Mouse (Mus musculus) midbrain, embryonic 16.5 days (tissue): Measurements from ENCODE around the gene Minos1. TPM values are rescaled to one million over a fixed set of nuclear protein-coding genes. Genes with fewer than 3 reads are reported as not detected.

Experiments
- ATAC-seq: fragments of 200-750 bp; cut with Nextera tagmentation; 2 replicates; pipeline ENCODE4 v1.8.0; 2017; ENCODE audit warnings: moderate TSS enrichment
- H3K27ac ChIP-seq: fragments of 300-500 bp; sonication (generic); 2 replicates; pipeline ENCODE4 v1.5.1; 2014; ENCODE audit warnings: mild to moderate bottlenecking, low read length, mixed read lengths
- H3K27me3 ChIP-seq: fragments of 300-500 bp; sonication (generic); 2 replicates; pipeline ENCODE4 v1.6.1; 2014; ENCODE audit warnings: low read depth, low read length, mixed read lengths; ENCODE audit not compliant: control insufficient read depth, insufficient read depth
- H3K36me3 ChIP-seq: fragments of 300-500 bp; sonication (generic); 2 replicates; pipeline ENCODE4 v1.6.1; 2014; ENCODE audit warnings: mild to moderate bottlenecking, low read length, moderate library complexity, mixed read lengths; ENCODE audit not compliant: control insufficient read depth, insufficient read depth
- H3K4me1 ChIP-seq: fragments of 300-500 bp; sonication (generic); 2 replicates; pipeline ENCODE4 v1.6.1; 2014; ENCODE audit warnings: mild to moderate bottlenecking, low read length, mixed read lengths; ENCODE audit not compliant: control insufficient read depth, insufficient read depth
- H3K4me2 ChIP-seq: fragments of 300-500 bp; sonication (generic); 2 replicates; pipeline ENCODE4 v1.6.1; 2014; ENCODE audit warnings: mild to moderate bottlenecking, low read length, mixed read lengths
- H3K4me3 ChIP-seq: fragments of 300-500 bp; sonication (generic); 2 replicates; pipeline ENCODE4 v1.5.1; 2014; ENCODE audit warnings: low read depth, mild to moderate bottlenecking, low read length, moderate library complexity, mixed read lengths
- H3K9ac ChIP-seq: fragments of 300-500 bp; sonication (generic); 2 replicates; pipeline ENCODE4 v1.6.1; 2014; ENCODE audit warnings: low read depth, low read length, mixed read lengths
- H3K9me3 ChIP-seq: fragments of 300-500 bp; sonication (generic); replicated peaks from 2 replicates; pipeline ENCODE4 v1.6.1; 2014; ENCODE audit warnings: mild to moderate bottlenecking, low read length, mixed read lengths; ENCODE audit not compliant: control insufficient read depth, poor library complexity, severe bottlenecking
- WGBS: fragments of 180-500 bp; shearing (Covaris S2); extraction: QIAGEN DNeasy Blood & Tissue Kit; methylation state at CpG from one replicate; pipeline ENCODE4 v1.1.7; 2014; 5-methylcytosine and 5-hydroxymethylcytosine counted together
- polyA plus RNA-seq: library from polyadenylated mRNA; unstranded; fragments of >200 nt; fragmentation: Nextera tagmentation; extraction: Ambion mirVana; gene quantifications from 2 replicates; pipeline ENCODE4 v1.2.1, GENCODE M21; 2015

The Minos1 gene
- polyA plus RNA-seq, 1 experiment from 2014 or later = 343 TPM

GRCm38 (mm10) chr4:139151370-139151769 lies 20.5 kb upstream of the Minos1 start:
- Histone ChIP-seq H3K4me3 (no peak overlapping the region), H3K36me3 (no peaks in the 10 kb centered on the region), H3K9ac (no peak overlapping the region), H3K9me3 (peaks cover 14% of the 10 kb centered on the region), H3K27me3 (no peaks in the 10 kb centered on the region), H3K4me1 (no peaks in the 10 kb centered on the region), H3K27ac (no peak overlapping the region), H3K4me2 (no peak overlapping the region)
- WGBS = 72% methylated on average over 6 of the region's 6 CpGs
- ATAC-seq = no peak

DNA sequence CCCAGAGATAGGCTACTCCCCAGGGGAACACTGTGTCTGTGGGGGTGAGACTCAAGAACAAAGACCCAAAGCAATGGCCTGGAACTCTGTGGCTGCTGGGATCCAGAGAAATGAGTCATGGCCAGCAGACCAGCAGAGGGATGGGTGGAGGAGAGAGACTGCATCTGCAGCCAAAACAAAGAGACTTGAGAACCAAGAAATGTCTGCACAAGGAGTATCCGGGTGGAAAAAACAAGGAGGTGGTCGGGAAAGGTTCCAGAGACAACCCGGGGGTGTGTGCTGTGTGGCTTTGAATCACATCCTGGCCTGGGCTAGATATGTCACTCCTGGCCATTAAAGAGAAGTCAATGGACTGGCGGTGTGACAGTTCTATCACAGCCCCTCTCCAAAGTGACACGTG lies 15.8 kb upstream of the Minos1 start:
- H3K9ac ChIP-seq = no peak overlapping the region
- ATAC-seq = no peak
- H3K36me3 ChIP-seq = no peaks in the 10 kb centered on the region
- peaks cover 14% of the 10 kb centered on the region for H3K9me3 ChIP-seq
- 85% methylated on average over 5 of the region's 5 CpGs for WGBS
- H3K27me3 ChIP-seq = no peaks in the 10 kb centered on the region
- H3K4me2 ChIP-seq = no peak overlapping the region
- no peaks in the 10 kb centered on the region for H3K4me1 ChIP-seq
- H3K4me3 ChIP-seq = no peak overlapping the region
- no peak overlapping the region for H3K27ac ChIP-seq

DNA sequence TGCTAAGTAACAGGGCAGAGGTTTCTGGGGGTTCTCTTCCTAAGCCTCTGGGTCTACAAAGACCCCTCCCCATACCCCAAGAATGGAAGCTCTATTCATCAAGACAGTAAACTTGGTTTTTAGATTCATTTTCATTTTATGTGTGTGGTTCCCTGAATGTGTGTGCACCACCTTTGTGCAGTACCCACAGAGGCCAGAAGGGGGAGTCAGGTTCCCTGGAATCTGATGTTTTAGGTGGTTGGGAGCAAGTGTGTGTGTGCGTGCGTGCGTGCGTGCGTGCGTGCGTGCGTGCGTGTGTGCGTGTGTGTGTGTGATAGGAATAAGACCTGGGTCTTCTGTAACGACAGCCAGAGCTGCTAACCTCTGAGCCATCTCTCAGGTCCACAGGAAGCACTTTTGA lies 14.2 kb upstream of the Minos1 start:
- WGBS = 95% methylated on average over 11 of the region's 11 CpGs
- Histone ChIP-seq H3K4me2 (no peak overlapping the region), H3K9me3 (peaks cover 14% of the 10 kb centered on the region), H3K27ac (no peak overlapping the region), H3K27me3 (no peaks in the 10 kb centered on the region), H3K4me1 (no peaks in the 10 kb centered on the region), H3K9ac (no peak overlapping the region), H3K4me3 (no peak overlapping the region), H3K36me3 (no peaks in the 10 kb centered on the region)
- ATAC-seq = no peak

GRCm38 (mm10) chr4:139144577-139144976 lies 13.7 kb upstream of the Minos1 start:
- Histone ChIP-seq H3K4me1 (no peaks in the 10 kb centered on the region), H3K9me3 (peaks cover 14% of the 10 kb centered on the region), H3K4me3 (no peak overlapping the region), H3K9ac (no peak overlapping the region), H3K27ac (no peak overlapping the region), H3K36me3 (no peaks in the 10 kb centered on the region), H3K27me3 (no peaks in the 10 kb centered on the region), H3K4me2 (no peak overlapping the region)
- ATAC-seq = no peak
- WGBS = 80% methylated on average over 4 of the region's 4 CpGs

- Histone ChIP-seq H3K4me1 (no peaks in the 10 kb centered on the region), H3K27me3 (no peaks in the 10 kb centered on the region), H3K27ac (no peak overlapping the region), H3K36me3 (no peaks in the 10 kb centered on the region), H3K9ac (no peak overlapping the region), H3K4me3 (no peak overlapping the region), H3K9me3 (peaks cover 8% of the 10 kb centered on the region), H3K4me2 (peak overlapping the region; percentile 39)
- no peak for ATAC-seq
- WGBS = 28% methylated on average over 9 of the region's 9 CpGs
Observed at GRCm38 (mm10) chr4:139142985-139143384, 12.1 kb upstream of the Minos1 start.

- Histone ChIP-seq H3K27ac (no peak overlapping the region), H3K9ac (no peak overlapping the region), H3K36me3 (no peaks in the 10 kb centered on the region), H3K4me2 (no peak overlapping the region), H3K4me1 (no peaks in the 10 kb centered on the region), H3K4me3 (no peak overlapping the region), H3K27me3 (no peaks in the 10 kb centered on the region), H3K9me3 (no peaks in the 10 kb centered on the region)
- 77% methylated on average over 6 of the region's 6 CpGs for WGBS
- no peak for ATAC-seq
Observed at GRCm38 (mm10) chr4:139141785-139142184, 10.9 kb upstream of the Minos1 start.

DNA sequence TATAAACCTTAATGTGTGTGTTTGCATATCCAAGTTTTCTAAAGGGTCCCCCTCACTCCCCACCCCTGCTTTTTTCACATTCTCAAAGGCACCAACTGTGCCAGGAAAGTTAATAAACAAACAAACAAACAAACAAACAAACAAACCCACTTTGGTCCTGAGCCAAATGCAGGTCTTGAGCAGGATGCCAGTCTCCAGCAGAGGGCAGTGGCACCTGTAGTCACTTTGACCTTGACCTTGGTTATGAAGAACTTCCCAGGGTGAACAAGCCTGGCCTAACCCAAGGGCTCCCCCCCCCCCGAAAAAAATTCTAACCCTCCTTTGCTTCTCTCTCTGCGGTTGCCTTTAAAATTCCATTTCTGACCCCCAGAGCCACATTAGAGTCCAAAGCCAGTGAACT lies 9.4 kb upstream of the Minos1 start:
- no peak overlapping the region for H3K4me2 ChIP-seq
- no peak for ATAC-seq
- H3K27me3 ChIP-seq = no peaks in the 10 kb centered on the region
- H3K9me3 ChIP-seq = no peaks in the 10 kb centered on the region
- H3K27ac ChIP-seq = no peak overlapping the region
- H3K36me3 ChIP-seq = no peaks in the 10 kb centered on the region
- 71% methylated on average over 2 of the region's 2 CpGs for WGBS
- no peak overlapping the region for H3K9ac ChIP-seq
- H3K4me1 ChIP-seq = no peaks in the 10 kb centered on the region
- H3K4me3 ChIP-seq = no peak overlapping the region

DNA sequence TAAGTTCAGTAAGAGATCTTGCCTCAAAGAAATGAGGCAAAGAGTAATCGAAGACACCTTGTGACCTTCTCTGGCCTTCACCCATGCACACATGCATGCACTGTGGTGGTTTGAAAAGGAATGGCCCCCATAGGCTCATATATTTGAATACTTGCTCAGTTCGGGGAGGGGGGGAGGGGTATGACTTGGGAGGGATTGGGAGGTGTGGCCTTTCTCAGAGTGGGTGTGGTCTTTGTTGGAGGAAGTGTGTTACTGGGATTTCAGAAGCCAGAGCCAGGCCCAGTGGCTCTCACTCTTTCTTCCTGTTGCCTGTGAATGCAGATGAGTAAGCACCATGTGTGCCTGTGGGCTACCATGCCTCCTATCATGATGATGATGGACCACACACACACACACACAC lies 5.1 kb upstream of the Minos1 start:
- H3K9me3 ChIP-seq = no peaks in the 10 kb centered on the region
- no peak overlapping the region for H3K27ac ChIP-seq
- H3K9ac ChIP-seq = no peak overlapping the region
- no peak overlapping the region for H3K4me2 ChIP-seq
- no peak overlapping the region for H3K4me3 ChIP-seq
- peaks cover 7% of the 10 kb centered on the region for H3K4me1 ChIP-seq
- H3K27me3 ChIP-seq = no peaks in the 10 kb centered on the region
- H3K36me3 ChIP-seq = no peaks in the 10 kb centered on the region
- no peak for ATAC-seq
- WGBS = 85% methylated on average over 2 of the region's 2 CpGs

DNA sequence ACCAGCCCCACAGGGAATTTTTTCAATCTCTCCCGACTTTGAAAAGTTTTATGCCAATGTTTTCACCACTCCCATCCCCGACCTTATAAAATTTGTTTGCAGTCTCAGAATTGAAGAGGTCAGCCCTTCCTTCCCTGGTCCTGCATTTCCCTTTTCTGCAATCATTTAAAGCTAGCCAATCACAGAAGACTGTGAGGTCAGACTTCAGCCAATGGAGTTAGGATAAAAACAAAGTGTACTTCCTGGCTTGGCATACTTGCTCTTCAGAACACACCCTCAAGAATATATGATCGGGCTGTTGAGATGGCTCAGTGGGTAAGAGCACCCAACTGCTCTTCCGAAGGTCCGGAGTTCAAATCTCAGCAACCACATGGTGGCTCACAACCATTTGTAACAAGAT lies 2.2 kb upstream of the Minos1 start:
- WGBS = 82% methylated on average over 5 of the region's 5 CpGs
- no peak for ATAC-seq

More for the DNA sequence above, 2.2 kb upstream of the Minos1 start:
- no peak overlapping the region for H3K9ac ChIP-seq
- H3K36me3 ChIP-seq = no peaks in the 10 kb centered on the region
- H3K9me3 ChIP-seq = no peaks in the 10 kb centered on the region
- H3K4me3 ChIP-seq = no peak overlapping the region
- H3K4me2 ChIP-seq = no peak overlapping the region
- no peaks in the 10 kb centered on the region for H3K27me3 ChIP-seq
- H3K4me1 ChIP-seq = peaks cover 28% of the 10 kb centered on the region
- H3K27ac ChIP-seq = no peak overlapping the region
